Mouse (Mus musculus) neural tube, embryonic 13.5 days (tissue): ENCODE measurements around the gene Nppb. TPM values are rescaled to one million over a fixed set of nuclear protein-coding genes. Genes with fewer than 3 reads are reported as not detected.

Experiments used
- ATAC-seq: fragments of 200-750 bp; cut with Nextera tagmentation; 2 replicates; pipeline ENCODE4 v1.8.0; 2017; ENCODE audit warnings: low read depth, mild to moderate bottlenecking, moderate TSS enrichment, moderate library complexity
- H3K27ac ChIP-seq: fragments of 300-500 bp; sonication (generic); replicated peaks from 2 replicates; pipeline ENCODE4 v1.5.1; 2015; ENCODE audit warnings: moderate library complexity, mild to moderate bottlenecking, inconsistent platforms
- H3K27me3 ChIP-seq: fragments of 300-500 bp; sonication (generic); 2 replicates; pipeline ENCODE4 v1.6.1; 2015; ENCODE audit warnings: mild to moderate bottlenecking, inconsistent platforms
- H3K36me3 ChIP-seq: fragments of 300-500 bp; sonication (generic); 2 replicates; pipeline ENCODE4 v1.6.1; 2015; ENCODE audit warnings: mild to moderate bottlenecking, inconsistent platforms
- H3K4me1 ChIP-seq: fragments of 300-500 bp; sonication (generic); replicated peaks from 2 replicates; pipeline ENCODE4 v1.6.1; 2015; ENCODE audit warnings: inconsistent platforms
- H3K4me2 ChIP-seq: fragments of 300-500 bp; sonication (generic); 2 replicates; pipeline ENCODE4 v1.6.1; 2015; ENCODE audit warnings: inconsistent platforms, mild to moderate bottlenecking, moderate library complexity
- H3K4me3 ChIP-seq: fragments of 300-500 bp; sonication (generic); 2 replicates; pipeline ENCODE4 v1.5.1; 2015; ENCODE audit warnings: mild to moderate bottlenecking, inconsistent platforms
- H3K9ac ChIP-seq: fragments of 300-500 bp; sonication (generic); 2 replicates; pipeline ENCODE4 v1.6.1; 2015; ENCODE audit warnings: moderate library complexity, mild to moderate bottlenecking, inconsistent platforms
- H3K9me3 ChIP-seq: fragments of 300-500 bp; sonication (generic); 2 replicates; pipeline ENCODE4 v1.6.1; 2016; ENCODE audit warnings: inconsistent platforms
- WGBS: fragments of 180-500 bp; shearing (Covaris S2); methylation state at CpG from one replicate; pipeline ENCODE4 v1.1.7; 2015; 5-methylcytosine and 5-hydroxymethylcytosine counted together
- polyA plus RNA-seq: library from polyadenylated mRNA; unstranded; fragments of >200 nt; fragmentation: Nextera tagmentation; extraction: Ambion mirVana; gene quantifications from 2 replicates; pipeline ENCODE4 v1.2.1, GENCODE M21; 2015

The Nppb gene
- polyA plus RNA-seq, 1 experiment from 2014 or later: 0.43 TPM

GRCm38 (mm10) chr4:147993571-147994095, 8.0 kb downstream of the Nppb start:
- Histone ChIP-seq H3K36me3 (no peaks in the 10 kb centered on the region), H3K27me3 (no peaks in the 10 kb centered on the region), H3K9me3 (no peaks in the 10 kb centered on the region), H3K4me1 (no peaks in the 10 kb centered on the region; the same call in 1 of the 2 replicates), H3K4me3 (no peak overlapping the region), H3K4me2 (no peak overlapping the region), H3K27ac (no peak overlapping the region), H3K9ac (no peak overlapping the region)
- no peak for ATAC-seq
- WGBS: 62% methylated on average over 7 of the region's 7 CpGs

GRCm38 (mm10) chr4:147995311-147995710, 9.7 kb downstream of the Nppb start:
- no peaks in the 10 kb centered on the region for H3K27me3 ChIP-seq
- peaks cover 9% of the 10 kb centered on the region for H3K4me1 ChIP-seq
- 89% methylated on average over 3 of the region's 3 CpGs for WGBS
- ATAC-seq: no peak
- no peak overlapping the region for H3K27ac ChIP-seq
- no peak overlapping the region for H3K4me2 ChIP-seq
- H3K36me3 ChIP-seq: no peaks in the 10 kb centered on the region
- H3K4me3 ChIP-seq: no peak overlapping the region
- H3K9ac ChIP-seq: no peak overlapping the region
- H3K9me3 ChIP-seq: no peaks in the 10 kb centered on the region

DNA sequence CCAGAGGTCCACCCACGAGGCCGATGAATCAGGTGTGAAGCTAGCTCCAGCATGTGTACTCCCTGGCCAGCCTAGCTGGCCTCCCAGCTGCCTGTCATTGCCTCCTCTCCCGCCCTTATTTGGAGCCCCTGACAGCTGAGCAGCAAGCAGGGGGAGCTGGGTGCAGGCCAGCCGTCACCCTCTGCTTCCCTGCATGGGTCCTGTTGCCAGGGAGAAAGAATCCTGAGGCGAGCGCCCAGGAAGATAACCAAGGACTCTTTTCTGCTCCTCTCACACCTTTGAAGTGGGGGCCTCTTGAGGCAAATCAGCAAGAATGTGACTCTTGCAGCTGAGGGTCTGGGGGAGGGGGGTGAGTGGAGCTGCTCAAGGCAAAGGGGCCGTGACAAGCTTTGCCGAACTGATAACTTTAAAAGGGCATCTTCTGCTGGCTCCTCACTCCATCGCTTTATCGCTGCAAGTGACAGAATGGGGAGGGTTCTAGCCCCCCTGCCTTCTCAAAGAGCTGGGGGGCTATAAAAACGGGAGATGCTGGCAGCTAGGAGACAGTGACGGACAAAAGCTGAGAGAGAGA, 14.7 kb downstream of the Nppb start, which contains the start of gene Nppa:
Gene Nppa (plus strand): TSS at position 521 of the 571 bp plus-strand sequence.
- no peak within 1 kb of the TSS for H3K4me3 ChIP-seq
- no peaks in the 10 kb centered on the region for H3K27me3 ChIP-seq
- no peaks in the 10 kb centered on the region for H3K9me3 ChIP-seq
- peaks cover 31% of the 10 kb centered on the region for H3K4me1 ChIP-seq
- peaks cover 26% of the 10 kb centered on the region for H3K36me3 ChIP-seq
- ATAC-seq: peak; percentile 33; the same call in 1 of the 2 replicates
- WGBS: 29% methylated on average over 12 of the region's 12 CpGs
- H3K4me2 ChIP-seq: no peak within 1 kb of the TSS
- peak within 1 kb of the TSS; percentile 12; the same call in 1 of the 2 replicates for H3K9ac ChIP-seq
- H3K27ac ChIP-seq: peak within 1 kb of the TSS; percentile 65

DNA sequence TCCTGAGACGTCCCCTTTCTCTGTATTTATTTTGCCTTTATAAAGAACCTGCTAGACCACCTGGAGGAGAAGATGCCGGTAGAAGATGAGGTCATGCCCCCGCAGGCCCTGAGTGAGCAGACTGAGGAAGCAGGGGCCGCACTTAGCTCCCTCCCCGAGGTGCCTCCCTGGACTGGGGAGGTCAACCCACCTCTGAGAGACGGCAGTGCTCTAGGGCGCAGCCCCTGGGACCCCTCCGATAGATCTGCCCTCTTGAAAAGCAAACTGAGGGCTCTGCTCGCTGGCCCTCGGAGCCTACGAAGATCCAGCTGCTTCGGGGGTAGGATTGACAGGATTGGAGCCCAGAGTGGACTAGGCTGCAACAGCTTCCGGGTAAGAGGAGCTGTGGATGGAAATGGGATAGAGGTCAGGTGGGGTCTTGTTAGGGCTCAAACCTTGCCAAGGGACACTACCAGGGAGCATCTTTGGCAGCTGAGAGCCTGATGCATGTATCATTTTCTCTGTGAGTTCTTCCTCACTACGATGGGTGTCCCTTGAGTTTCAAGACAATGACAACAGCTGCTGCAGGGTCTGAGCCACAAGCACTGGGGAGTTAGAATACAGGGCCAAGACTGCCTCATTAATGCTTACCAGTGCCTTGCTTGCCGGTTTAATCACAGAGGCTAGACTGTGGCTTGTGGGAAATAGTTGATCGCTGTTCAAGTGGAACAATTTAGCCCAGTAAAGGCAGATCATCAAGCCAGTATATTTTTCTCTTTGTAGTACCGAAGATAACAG, 15.6 kb downstream of the Nppb start:
- H3K4me2 ChIP-seq: no peak overlapping the region
- 71% methylated on average over 17 of the region's 17 CpGs for WGBS

GRCm38 (mm10) chr4:148001866-148002265, 16.3 kb downstream of the Nppb start:
- WGBS: 45% methylated on average over 8 of the region's 8 CpGs
- Histone ChIP-seq H3K4me3 (no peak overlapping the region), H3K36me3 (peaks cover 42% of the 10 kb centered on the region), H3K9me3 (no peaks in the 10 kb centered on the region), H3K4me1 (peaks cover 31% of the 10 kb centered on the region), H3K27ac (peak overlapping the region; percentile 65), H3K4me2 (no peak overlapping the region), H3K9ac (no peak overlapping the region), H3K27me3 (no peaks in the 10 kb centered on the region)
- ATAC-seq: no peak

More for the DNA sequence above, 15.6 kb downstream of the Nppb start:
- Histone ChIP-seq H3K27me3 (no peaks in the 10 kb centered on the region), H3K36me3 (peaks cover 36% of the 10 kb centered on the region), H3K9me3 (no peaks in the 10 kb centered on the region), H3K4me1 (peaks cover 31% of the 10 kb centered on the region), H3K27ac (peak overlapping the region; percentile 65), H3K9ac (peak overlapping the region; percentile 12; the same call in 1 of the 2 replicates), H3K4me3 (no peak overlapping the region)
- ATAC-seq: no peak

GRCm38 (mm10) chr4:148004361-148004760, 18.8 kb downstream of the Nppb start:
- H3K9ac ChIP-seq: no peak overlapping the region
- H3K27me3 ChIP-seq: no peaks in the 10 kb centered on the region
- 88% methylated on average over 7 of the region's 7 CpGs for WGBS
- H3K27ac ChIP-seq: no peak overlapping the region
- H3K4me2 ChIP-seq: no peak overlapping the region
- no peak overlapping the region for H3K4me3 ChIP-seq
- peaks cover 67% of the 10 kb centered on the region for H3K36me3 ChIP-seq
- no peak for ATAC-seq
- H3K9me3 ChIP-seq: no peaks in the 10 kb centered on the region
- H3K4me1 ChIP-seq: peaks cover 31% of the 10 kb centered on the region

DNA sequence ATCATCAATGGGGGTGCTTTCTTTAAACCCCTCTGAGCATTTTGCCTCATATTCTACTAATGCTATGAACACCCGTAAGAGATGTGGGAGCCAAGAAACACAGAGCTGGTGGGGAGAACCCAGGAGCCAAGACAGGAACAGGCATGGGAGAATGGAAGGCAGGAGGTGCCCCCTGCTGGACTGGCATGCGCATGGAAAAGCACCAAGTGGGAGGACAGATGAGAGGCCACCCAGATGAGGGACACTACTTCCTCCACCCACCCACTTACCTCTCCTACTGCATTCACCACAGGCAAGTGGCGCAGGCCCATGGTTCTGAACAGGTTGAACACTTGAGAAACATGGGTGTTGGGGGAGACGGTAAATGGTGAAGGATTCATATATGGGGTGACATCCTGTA, 22.8 kb downstream of the Nppb start:
- ATAC-seq: no peak
- Histone ChIP-seq H3K27me3 (no peaks in the 10 kb centered on the region), H3K4me3 (no peak overlapping the region), H3K27ac (no peak overlapping the region), H3K4me1 (no peaks in the 10 kb centered on the region), H3K36me3 (peaks cover 100% of the 10 kb centered on the region), H3K4me2 (no peak overlapping the region), H3K9me3 (no peaks in the 10 kb centered on the region), H3K9ac (no peak overlapping the region)
- WGBS: 76% methylated on average over 4 of the region's 4 CpGs

GRCm38 (mm10) chr4:148009641-148010040, 24.1 kb downstream of the Nppb start:
- no peaks in the 10 kb centered on the region for H3K9me3 ChIP-seq
- H3K9ac ChIP-seq: no peak overlapping the region
- peaks cover 100% of the 10 kb centered on the region for H3K36me3 ChIP-seq
- no peaks in the 10 kb centered on the region for H3K4me1 ChIP-seq
- H3K27ac ChIP-seq: no peak overlapping the region
- no peak overlapping the region for H3K4me3 ChIP-seq
- no peak for ATAC-seq
- no peak overlapping the region for H3K4me2 ChIP-seq
- H3K27me3 ChIP-seq: no peaks in the 10 kb centered on the region
- 84% methylated on average over 2 of the region's 2 CpGs for WGBS

DNA sequence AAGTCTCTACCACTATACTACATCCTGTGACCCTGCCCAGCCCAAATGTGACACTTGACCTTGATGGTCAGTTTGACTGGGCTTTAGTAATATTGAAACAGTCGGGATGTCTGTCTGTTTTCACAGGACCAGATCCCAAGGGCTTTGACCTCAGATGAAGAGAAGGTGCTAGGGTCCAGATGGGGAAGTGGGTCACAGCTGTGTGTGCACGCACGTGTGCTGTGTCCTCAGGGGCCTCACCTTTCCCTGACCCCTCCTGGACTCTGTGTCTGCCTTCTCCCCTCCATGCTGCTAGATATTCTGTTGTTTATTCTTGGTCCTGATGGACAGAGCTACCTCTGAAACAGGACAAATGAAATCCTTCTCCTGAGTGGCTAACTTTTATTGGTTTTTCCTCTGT, 25.7 kb downstream of the Nppb start:
- Histone ChIP-seq H3K27ac (no peak overlapping the region), H3K4me2 (no peak overlapping the region), H3K27me3 (no peaks in the 10 kb centered on the region), H3K9ac (no peak overlapping the region), H3K36me3 (peaks cover 100% of the 10 kb centered on the region), H3K4me3 (no peak overlapping the region), H3K4me1 (no peaks in the 10 kb centered on the region), H3K9me3 (no peaks in the 10 kb centered on the region)
- no peak for ATAC-seq
- 62% methylated on average over 3 of the region's 3 CpGs for WGBS

- H3K4me1 ChIP-seq: no peaks in the 10 kb centered on the region
- no peak overlapping the region for H3K9ac ChIP-seq
- no peak overlapping the region for H3K4me3 ChIP-seq
- ATAC-seq: no peak
- H3K9me3 ChIP-seq: no peaks in the 10 kb centered on the region
- WGBS: 87% methylated on average over 4 of the region's 4 CpGs
- peaks cover 100% of the 10 kb centered on the region for H3K36me3 ChIP-seq
- no peak overlapping the region for H3K4me2 ChIP-seq
- H3K27me3 ChIP-seq: no peaks in the 10 kb centered on the region
- H3K27ac ChIP-seq: no peak overlapping the region
These were observed 26.6 kb downstream of the Nppb start for GRCm38 (mm10) chr4:148012216-148012615.

- H3K27ac ChIP-seq: no peak overlapping the region
- no peak for ATAC-seq
- H3K36me3 ChIP-seq: peaks cover 99% of the 10 kb centered on the region
- no peak overlapping the region for H3K4me3 ChIP-seq
- no peak overlapping the region for H3K9ac ChIP-seq
- peaks cover 18% of the 10 kb centered on the region; the same call in 1 of the 2 replicates for H3K4me1 ChIP-seq
- WGBS: 86% methylated on average over 10 of the region's 10 CpGs
- H3K27me3 ChIP-seq: no peaks in the 10 kb centered on the region
- no peaks in the 10 kb centered on the region for H3K9me3 ChIP-seq
- H3K4me2 ChIP-seq: no peak overlapping the region
These were observed 29.8 kb downstream of the Nppb start for GRCm38 (mm10) chr4:148015418-148015817.

- Histone ChIP-seq H3K4me1 (peaks cover 18% of the 10 kb centered on the region; the same call in 1 of the 2 replicates), H3K27ac (no peak overlapping the region), H3K9ac (no peak overlapping the region), H3K36me3 (peaks cover 99% of the 10 kb centered on the region), H3K4me3 (no peak overlapping the region), H3K4me2 (no peak overlapping the region), H3K27me3 (no peaks in the 10 kb centered on the region), H3K9me3 (no peaks in the 10 kb centered on the region)
- WGBS: 81% methylated on average over 3 of the region's 3 CpGs
- ATAC-seq: no peak
These were observed 31.4 kb downstream of the Nppb start for GRCm38 (mm10) chr4:148016981-148017380.
